Mouse (Mus musculus) sigmoid colon, adult 10 weeks (tissue): ENCODE results near the gene Dhrs11. TPM values are rescaled to one million over a fixed set of nuclear protein-coding genes. Genes with fewer than 3 reads are reported as not detected.

Source experiments
- polyA plus RNA-seq: library from polyadenylated mRNA; stranded (reverse); fragments of 350-450 nt; fragmentation: Illumina TruSeq; extraction: RNeasy Lipid Tissue Mini Kit (QIAGEN cat#74804); gene quantifications from one replicate; pipeline ENCODE4 v1.2.3, GENCODE M21; 2014; ENCODE audit warnings: low read depth, low replicate concordance

Dhrs11 gene
- polyA plus RNA-seq: 29.1 TPM

GRCm38 (mm10) chr11:84828516-84829399 is at the start of gene Dhrs11:
Gene Dhrs11 (minus strand): TSS chr11:84828994.

GRCm38 (mm10) chr11:84870337-84871043 is 41.7 kb upstream of the Dhrs11 start, which contains the start of gene Ggnbp2:
Gene Ggnbp2 (minus strand): TSS chr11:84870817.

GRCm38 (mm10) chr11:84818961-84819692 is 9.7 kb downstream of the Dhrs11 start, which contains the start of gene Mrm1:
Gene Mrm1 (minus strand): TSS chr11:84819515.

Other genes starting within 250 kb of the Dhrs11 start
- 2.9 TPM for gene Mrm1, start 9.5 kb downstream of the Dhrs11 start, polyA plus RNA-seq
- gene Ggnbp2, start 41.8 kb upstream of the Dhrs11 start, polyA plus RNA-seq: 470 TPM
- 19.6 TPM for gene Myo19, start 51.2 kb upstream of the Dhrs11 start, polyA plus RNA-seq
- 24.3 TPM for gene Pigw, start 51.3 kb upstream of the Dhrs11 start, polyA plus RNA-seq
- gene Znhit3, start 87.4 kb upstream of the Dhrs11 start, polyA plus RNA-seq: 14.0 TPM
- 879 TPM for gene Car4, start 128.8 kb upstream of the Dhrs11 start, polyA plus RNA-seq